Mouse (Mus musculus) lung, postnatal 0 days (tissue): Measurements from ENCODE around the gene Prph2. TPM values are rescaled to one million over a fixed set of nuclear protein-coding genes. Genes with fewer than 3 reads are reported as not detected.
A peak's percentile ranks its signal among the peaks of the same experiment; 100 is the strongest.

Experiments used
- ATAC-seq: fragments of 200-750 bp; cut with Nextera tagmentation; 2 replicates; pipeline ENCODE4 v1.8.0; 2017; ENCODE audit warnings: moderate library complexity
- DNase-seq: peaks from one replicate; pipeline ENCODE4 v3.0.0-alpha.2; 2016; ENCODE audit warnings: low spot score
- H3K27ac ChIP-seq: fragments of 300-500 bp; sonication (generic); 2 replicates; pipeline ENCODE4 v1.5.1; 2014; ENCODE audit warnings: antibody characterized with exemption, mild to moderate bottlenecking, low read length, mixed read lengths
- H3K27me3 ChIP-seq: fragments of 300-500 bp; sonication (generic); replicated peaks from 2 replicates; pipeline ENCODE4 v1.6.1; 2014; ENCODE audit warnings: low read length, mixed read lengths; ENCODE audit not compliant: insufficient read depth
- H3K36me3 ChIP-seq: fragments of 300-500 bp; sonication (generic); 2 replicates; pipeline ENCODE4 v1.6.1; 2014; ENCODE audit warnings: low read length, mixed read lengths; ENCODE audit not compliant: insufficient read depth
- H3K4me1 ChIP-seq: fragments of 300-500 bp; sonication (generic); 2 replicates; pipeline ENCODE4 v1.6.1; 2014; ENCODE audit warnings: antibody characterized with exemption, low read depth, low read length, mixed read lengths; ENCODE audit not compliant: insufficient read depth
- H3K4me2 ChIP-seq: fragments of 300-500 bp; sonication (generic); replicated peaks from 2 replicates; pipeline ENCODE4 v1.6.1; 2014; ENCODE audit warnings: low read depth, mild to moderate bottlenecking, low read length, moderate library complexity, mixed read lengths
- H3K4me3 ChIP-seq: fragments of 300-500 bp; sonication (generic); 2 replicates; pipeline ENCODE4 v1.5.1; 2014; ENCODE audit warnings: low read depth, low read length
- H3K9ac ChIP-seq: fragments of 300-500 bp; sonication (generic); replicated peaks from 2 replicates; pipeline ENCODE4 v1.6.1; 2014; ENCODE audit warnings: low read depth, mild to moderate bottlenecking
- H3K9me3 ChIP-seq: fragments of 300-500 bp; sonication (generic); 2 replicates; pipeline ENCODE4 v1.6.1; 2016; ENCODE audit warnings: low read length, mixed read lengths
- CTCF ChIP-seq: IDR thresholded peaks from 2 replicates; pipeline ENCODE4 v1.5.1; 2016; ENCODE audit warnings: antibody characterized with exemption, mild to moderate bottlenecking
- EP300 ChIP-seq: IDR thresholded peaks from 2 replicates; pipeline ENCODE4 v1.6.1; 2016; ENCODE audit warnings: antibody characterized with exemption, mild to moderate bottlenecking, control low read depth
- WGBS: fragments of 180-500 bp; shearing (Covaris S2); extraction: QIAGEN DNeasy Blood & Tissue Kit; methylation state at CpG from one replicate; pipeline ENCODE4 v1.1.7; 2014; 5-methylcytosine and 5-hydroxymethylcytosine counted together
- polyA plus RNA-seq: library from polyadenylated mRNA; unstranded; fragments of >200 nt; fragmentation: Nextera tagmentation; extraction: Ambion mirVana; gene quantifications from 2 replicates; pipeline ENCODE4 v1.2.1, GENCODE M21; 2015

Gene Prph2
- polyA plus RNA-seq, 1 experiment from 2014 or later = not detected

- Histone ChIP-seq H3K36me3 (no peaks in the 10 kb centered on the region), H3K4me3 (no peak overlapping the region), H3K4me2 (no peak overlapping the region), H3K4me1 (no peaks in the 10 kb centered on the region), H3K9ac (no peak overlapping the region), H3K27me3 (no peaks in the 10 kb centered on the region), H3K9me3 (no peaks in the 10 kb centered on the region), H3K27ac (no peak overlapping the region)
- 68% methylated on average over 9 of the region's 9 CpGs for WGBS
- ATAC-seq (no peak), DNase-seq (no peak)
- TF ChIP-seq CTCF (no peak), EP300 (no peak)
Observed at GRCm38 (mm10) chr17:46883107-46883506, 27.2 kb upstream of the Prph2 start.

- WGBS = 92% methylated on average over 6 of the region's 6 CpGs
- H3K9ac ChIP-seq = no peak overlapping the region
- no peaks in the 10 kb centered on the region for H3K36me3 ChIP-seq
- H3K4me2 ChIP-seq = no peak overlapping the region
- no peaks in the 10 kb centered on the region for H3K9me3 ChIP-seq
- H3K27me3 ChIP-seq = no peaks in the 10 kb centered on the region
- ATAC-seq (no peak), DNase-seq (no peak)
- H3K4me3 ChIP-seq = no peak overlapping the region
- TF ChIP-seq CTCF (no peak), EP300 (no peak)
- H3K4me1 ChIP-seq = no peaks in the 10 kb centered on the region
- no peak overlapping the region for H3K27ac ChIP-seq
Observed at GRCm38 (mm10) chr17:46884766-46885165, 25.5 kb upstream of the Prph2 start.

GRCm38 (mm10) chr17:46885218-46885909 is 24.9 kb upstream of the Prph2 start:
- no peaks in the 10 kb centered on the region for H3K36me3 ChIP-seq
- H3K9ac ChIP-seq = no peak overlapping the region
- H3K4me2 ChIP-seq = no peak overlapping the region
- no peaks in the 10 kb centered on the region for H3K4me1 ChIP-seq
- no peak for ATAC-seq
- no peaks in the 10 kb centered on the region for H3K9me3 ChIP-seq
- no peak overlapping the region for H3K4me3 ChIP-seq
- H3K27ac ChIP-seq = no peak overlapping the region
- 64% methylated on average over 11 of the region's 11 CpGs for WGBS
- H3K27me3 ChIP-seq = no peaks in the 10 kb centered on the region
- DNase-seq = no peak
- TF ChIP-seq EP300 = no peak

- Histone ChIP-seq H3K27me3 (no peaks in the 10 kb centered on the region), H3K36me3 (no peaks in the 10 kb centered on the region), H3K4me1 (no peaks in the 10 kb centered on the region), H3K27ac (no peak overlapping the region), H3K4me3 (no peak overlapping the region), H3K9ac (no peak overlapping the region), H3K4me2 (no peak overlapping the region), H3K9me3 (no peaks in the 10 kb centered on the region)
- TF ChIP-seq EP300 = no peak
- TF ChIP-seq CTCF = no peak
- no peak for ATAC-seq
- DNase-seq = peak; percentile 68
- WGBS = 32% methylated on average over 17 of the region's 17 CpGs
Observed at GRCm38 (mm10) chr17:46885910-46886643, 24.2 kb upstream of the Prph2 start.

GRCm38 (mm10) chr17:46888511-46889212 is 21.6 kb upstream of the Prph2 start:
- TF ChIP-seq CTCF = peak; percentile 79
- TF ChIP-seq EP300 = no peak
- H3K9me3 ChIP-seq = no peaks in the 10 kb centered on the region
- no peak for ATAC-seq
- no peak overlapping the region for H3K9ac ChIP-seq
- no peaks in the 10 kb centered on the region for H3K36me3 ChIP-seq
- H3K4me3 ChIP-seq = peak overlapping the region; percentile 82; the same call in 1 of the 2 replicates
- peak; percentile 80 for DNase-seq
- WGBS = 26% methylated on average over 16 of the region's 16 CpGs
- H3K27ac ChIP-seq = no peak overlapping the region
- peak overlapping the region; percentile 93 for H3K4me2 ChIP-seq
- no peaks in the 10 kb centered on the region for H3K27me3 ChIP-seq
- H3K4me1 ChIP-seq = peaks cover 13% of the 10 kb centered on the region; the same call in 1 of the 2 replicates

GRCm38 (mm10) chr17:46889450-46890084 is 20.7 kb upstream of the Prph2 start:
- H3K27ac ChIP-seq = peak overlapping the region; percentile 94
- no peaks in the 10 kb centered on the region for H3K27me3 ChIP-seq
- DNase-seq = peak; percentile 88
- H3K9me3 ChIP-seq = no peaks in the 10 kb centered on the region
- ATAC-seq = peak; percentile 46
- H3K36me3 ChIP-seq = no peaks in the 10 kb centered on the region
- TF ChIP-seq CTCF = 0 out of 2 replicates have a peak, but pooled peaks have one; percentile 17
- TF ChIP-seq EP300 = no peak
- under 1% methylated on average over 41 of the region's 44 CpGs for WGBS
- peak overlapping the region; percentile 93 for H3K4me2 ChIP-seq
- peak overlapping the region; percentile 62 for H3K9ac ChIP-seq
- H3K4me1 ChIP-seq = peaks cover 13% of the 10 kb centered on the region; the same call in 1 of the 2 replicates
- H3K4me3 ChIP-seq = peak overlapping the region; percentile 82
